ENCODE assay signal across 8 mouse cellular contexts in genomic region chr3:84582023-84582912, GRCm38 (mm10). TPM values are rescaled to one million over a fixed set of nuclear protein-coding genes. Genes with fewer than 3 reads are reported as not detected.
DNase-seq lines count a peak whose midpoint lies in the region; ATAC-seq and TF ChIP-seq lines count a peak whose summit lies in the region.

Gene Arfip1, minus strand, starts transcription at chr3:84582625.

- no peaks in the 10 kb centered on the region for H3K9me3 ChIP-seq in heart, embryonic 10.5 days
- H3K9me3 ChIP-seq in kidney, embryonic 15.5 days (replicated peaks): no peaks in the 10 kb centered on the region

- no peaks in the 10 kb centered on the region for H3K27me3 ChIP-seq in heart, embryonic 10.5 days (ENCODE audit: insufficient read depth, poor library complexity, severe bottlenecking)
- H3K27me3 ChIP-seq in kidney, embryonic 15.5 days: no peaks in the 10 kb centered on the region

- H3K4me3 ChIP-seq in bone marrow macrophage, adult 2 months (ENCODE audit: insufficient read depth, low read length): peak within 1 kb of the TSS; percentile 89
- peak within 1 kb of the TSS; percentile 89 for H3K4me3 ChIP-seq in embryonic fibroblast, embryonic 13.5 days (ENCODE audit: insufficient read depth, low read length)
- peak within 1 kb of the TSS; percentile 92 for H3K4me3 ChIP-seq in heart, embryonic 10.5 days
- H3K4me3 ChIP-seq in kidney, embryonic 15.5 days (replicated peaks): peak within 1 kb of the TSS; percentile 80

- H3K9ac ChIP-seq in kidney, embryonic 15.5 days: peak within 1 kb of the TSS; percentile 76

- ATAC-seq in kidney, embryonic 15.5 days (replicated peaks; ENCODE audit: low FRiP score): peak; percentile 99
- peak; percentile 90 for ATAC-seq in monocyte, adult 5-6 weeks (replicated peaks; ENCODE audit: insufficient number of reproducible peaks, low FRiP score, low TSS enrichment, poor library complexity, severe bottlenecking)

- peak within 1 kb of the TSS; percentile 69 for H3K27ac ChIP-seq in bone marrow macrophage, adult 2 months (ENCODE audit: insufficient read depth, low read depth, low read length)
- peak within 1 kb of the TSS; percentile 94 for H3K27ac ChIP-seq in embryonic fibroblast, embryonic 13.5 days (ENCODE audit: insufficient read depth, low read length)
- peak within 1 kb of the TSS; percentile 88 for H3K27ac ChIP-seq in heart, embryonic 10.5 days
- H3K27ac ChIP-seq in kidney, embryonic 15.5 days: peak within 1 kb of the TSS; percentile 97

- no peak for TF ChIP-seq CTCF in bone marrow macrophage, adult 2 months (IDR thresholded peaks at IDR 0.05; ENCODE audit: low read depth, low read length)
- no peak for TF ChIP-seq CTCF in embryonic fibroblast, embryonic 13.5 days (IDR thresholded peaks at IDR 0.05; ENCODE audit: borderline replicate concordance, insufficient read depth, low read length)

- WGBS in heart, embryonic 10.5 days: under 1% methylated on average over 69 of the region's 70 CpGs
- under 1% methylated on average over 70 of the region's 70 CpGs for WGBS in kidney, embryonic 15.5 days

- peaks cover 20% of the 10 kb centered on the region for H3K4me1 ChIP-seq in bone marrow macrophage, adult 2 months (ENCODE audit: control insufficient read depth, insufficient read depth, low read length)
- H3K4me1 ChIP-seq in embryonic fibroblast, embryonic 13.5 days (ENCODE audit: control insufficient read depth, insufficient read depth, low read length): peaks cover 6% of the 10 kb centered on the region
- H3K4me1 ChIP-seq in heart, embryonic 10.5 days: peaks cover 39% of the 10 kb centered on the region
- peaks cover 20% of the 10 kb centered on the region for H3K4me1 ChIP-seq in kidney, embryonic 15.5 days

- no peaks in the 10 kb centered on the region for H3K36me3 ChIP-seq in heart, embryonic 10.5 days
- H3K36me3 ChIP-seq in kidney, embryonic 15.5 days: no peaks in the 10 kb centered on the region

- no peak for TF ChIP-seq POLR2A in bone marrow macrophage, adult 2 months (IDR thresholded peaks at IDR 0.05; ENCODE audit: borderline replicate concordance, low read depth, low read length)
- peak; percentile 66 for TF ChIP-seq POLR2A in embryonic fibroblast, embryonic 13.5 days (IDR thresholded peaks at IDR 0.05; ENCODE audit: low read depth, low read length)

- DNase-seq in A20 (ENCODE audit: low read depth, low spot score): peak; percentile 97
- peak; percentile 99 for DNase-seq in heart, embryonic 10.5 days (ENCODE audit: low spot score)
- peak; percentile 95 for DNase-seq in liver
- peak; percentile 89 to 93 for DNase-seq in spleen, postnatal 4 days (ENCODE audit: low spot score in 2 of 2)

- H3K4me2 ChIP-seq in kidney, embryonic 15.5 days: peak within 1 kb of the TSS; percentile 68

RNA-seq across cellular contexts. Expression of gene Arfip1, which starts in this region (rescaled TPM):
- polyA plus RNA-seq in bone marrow macrophage, adult 2 months (2012; ENCODE audit: insufficient read depth, insufficient read length, missing spikeins): 38.8 and 48.7 TPM in 2 replicates
- polyA plus RNA-seq in embryonic fibroblast, embryonic 13.5 days (2011; ENCODE audit: insufficient read length, low read depth, missing spikeins): 91.8 and 97.4 TPM in 2 replicates
- polyA plus RNA-seq in heart, embryonic 10.5 days (2016; fragmentation: Nextera tagmentation; extraction: Ambion mirVana): 38.3 and 44.4 TPM in 2 replicates
- polyA plus RNA-seq in kidney, embryonic 15.5 days (2015; fragmentation: Nextera tagmentation; extraction: Ambion mirVana): 48.1 and 53.8 TPM in 2 replicates
- 61.3 to 80.6 TPM (median 68.6 TPM) in 3 replicates for total RNA-seq in monocyte, adult 5-6 weeks (2017)

Comparison
In these comparisons a context has a peak if more than half of its experiments do, and no peak if none do; other contexts are left out.
1. Peak in every context shown above with its lines: DNase-seq, ATAC-seq, H3K4me3 ChIP-seq and H3K27ac ChIP-seq.